Mouse (Mus musculus) ES-E14 (cell line): ENCODE measurements around the gene Bach2.

Source experiments
- HCFC1 ChIP-seq: IDR thresholded peaks from 2 replicates; pipeline ENCODE4 v1.6.1; 2012; ENCODE audit warnings: low read length, inconsistent platforms, borderline replicate concordance; ENCODE audit not compliant: insufficient read depth
- MAFK ChIP-seq: IDR thresholded peaks from 2 replicates; pipeline ENCODE4 v1.6.1; 2014; ENCODE audit warnings: mild to moderate bottlenecking, low read depth, low read length, inconsistent platforms; ENCODE audit not compliant: insufficient read depth
- ZC3H11A ChIP-seq: IDR thresholded peaks from 2 replicates; pipeline ENCODE4 v1.6.1; 2012; ENCODE audit warnings: low read depth, mild to moderate bottlenecking, inconsistent platforms, low read length, borderline replicate concordance
- ZNF384 ChIP-seq: IDR thresholded peaks from 2 replicates; pipeline ENCODE4 v1.6.1; 2012; ENCODE audit warnings: low read depth, low read length, inconsistent platforms

DNA sequence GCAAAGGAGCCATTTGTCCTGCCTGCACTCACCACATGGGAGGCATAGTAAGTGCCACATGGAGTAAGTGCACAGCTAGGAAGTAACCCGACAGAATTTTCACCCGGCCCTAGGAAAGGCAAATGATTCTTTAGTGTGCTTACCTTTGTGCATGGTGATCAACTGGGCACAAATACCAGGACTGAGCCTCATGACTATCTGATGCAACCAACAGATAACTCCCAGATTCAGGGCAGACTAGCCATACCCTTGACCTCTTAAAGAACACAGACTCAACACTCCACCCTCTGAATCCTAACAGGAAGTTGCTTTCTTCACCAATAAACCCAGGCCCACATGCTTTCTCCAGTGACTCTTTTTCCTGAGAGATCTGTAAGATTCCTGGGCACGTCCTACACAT, 332.8 kb downstream of the Bach2 start:
- TF ChIP-seq ZC3H11A (no peak), MAFK (no peak), HCFC1 (no peak), ZNF384 (no peak)
